Mouse (Mus musculus): Measurements from ENCODE around the gene Vtn. TPM values are rescaled to one million over a fixed set of nuclear protein-coding genes. Genes with fewer than 3 reads are reported as not detected.

The Vtn gene
- polyA plus RNA-seq, 1 experiment from 2014 or later: 297 TPM

DNA sequence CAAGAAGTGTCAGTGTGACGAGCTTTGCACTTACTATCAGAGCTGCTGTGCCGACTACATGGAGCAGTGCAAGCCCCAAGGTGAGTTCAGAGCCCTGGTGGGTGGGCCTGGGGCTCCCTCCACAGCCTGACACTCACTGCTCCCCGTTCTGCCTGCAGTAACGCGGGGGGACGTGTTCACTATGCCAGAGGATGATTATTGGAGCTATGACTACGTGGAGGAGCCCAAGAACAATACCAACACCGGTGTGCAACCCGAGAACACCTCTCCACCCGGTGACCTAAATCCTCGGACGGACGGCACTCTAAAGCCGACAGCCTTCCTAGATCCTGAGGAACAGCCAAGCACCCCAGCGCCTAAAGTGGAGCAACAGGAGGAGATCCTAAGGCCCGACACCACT is 652 bp downstream of the Vtn start:
- H3K4me1 ChIP-seq (replicated peaks): peaks cover 28% of the 10 kb centered on the region
- H3K4me2 ChIP-seq: peak overlapping the region; percentile 75
- H3K27ac ChIP-seq: peak overlapping the region; percentile 77
- no peaks in the 10 kb centered on the region for H3K9me3 ChIP-seq (replicated peaks)
- peaks cover 76% of the 10 kb centered on the region for H3K27me3 ChIP-seq
- 37% methylated on average over 16 of the region's 16 CpGs for WGBS (ENCODE audit: insufficient replicate concordance)
- no peak for ATAC-seq (ENCODE audit: low read depth)
- no peaks in the 10 kb centered on the region for H3K36me3 ChIP-seq
- peak overlapping the region; percentile 52 for H3K4me3 ChIP-seq (replicated peaks)
- DNase-seq: no peak
- H3K9ac ChIP-seq: peak overlapping the region; percentile 63

DNA sequence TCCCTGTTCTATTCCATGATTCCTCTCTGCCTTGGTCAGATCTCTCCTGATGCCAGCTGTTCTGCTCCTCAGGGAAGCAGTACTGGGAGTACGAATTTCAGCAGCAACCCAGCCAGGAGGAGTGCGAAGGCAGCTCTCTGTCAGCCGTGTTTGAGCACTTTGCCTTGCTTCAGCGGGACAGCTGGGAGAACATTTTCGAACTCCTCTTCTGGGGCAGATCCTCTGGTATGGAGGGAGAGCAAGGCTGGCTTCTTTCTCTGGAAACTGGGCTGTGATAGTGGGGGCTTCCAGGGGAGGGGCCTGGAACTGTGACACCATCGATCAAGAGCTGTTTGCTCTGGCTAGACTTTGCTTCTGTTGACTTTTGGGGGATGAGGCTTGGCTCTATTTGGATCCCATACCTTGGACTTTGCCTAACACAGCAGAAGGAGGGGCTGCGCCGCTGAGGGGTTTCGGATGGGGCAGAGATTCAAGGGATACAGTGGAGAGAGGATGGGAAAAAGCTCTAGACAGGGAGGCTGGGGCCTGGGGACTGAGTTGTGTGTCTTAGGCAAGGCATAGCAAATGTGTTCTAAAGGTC is 1.8 kb downstream of the Vtn start:
- H3K9ac ChIP-seq: peak overlapping the region; percentile 63

GRCm38 (mm10) chr11:78501529-78501928 is 2.6 kb downstream of the Vtn start:
- 0 out of 2 replicates have a peak overlapping the region, but pooled peaks have one; percentile 23 for H3K27ac ChIP-seq
- ATAC-seq (ENCODE audit: low read depth) (no peak), DNase-seq (no peak)
- H3K9me3 ChIP-seq (replicated peaks): no peaks in the 10 kb centered on the region
- H3K4me2 ChIP-seq: peak overlapping the region; percentile 40
- H3K9ac ChIP-seq: no peak overlapping the region
- H3K36me3 ChIP-seq: peaks cover 11% of the 10 kb centered on the region
- H3K27me3 ChIP-seq: peaks cover 57% of the 10 kb centered on the region
- 65% methylated on average over 20 of the region's 20 CpGs for WGBS (ENCODE audit: insufficient replicate concordance)
- 0 out of 2 replicates have a peak overlapping the region, but pooled peaks have one; percentile 6 for H3K4me3 ChIP-seq (replicated peaks)
- H3K4me1 ChIP-seq (replicated peaks): peaks cover 28% of the 10 kb centered on the region

More for the DNA sequence above, 1.8 kb downstream of the Vtn start:
- H3K4me3 ChIP-seq (replicated peaks): peak overlapping the region; percentile 52
- peak overlapping the region; percentile 77 for H3K27ac ChIP-seq
- 56% methylated on average over 9 of the region's 9 CpGs for WGBS (ENCODE audit: insufficient replicate concordance)
- 0 out of 2 replicates have a peak, but pooled peaks cover 3% of the 10 kb centered on the region for H3K36me3 ChIP-seq
- H3K9me3 ChIP-seq (replicated peaks): no peaks in the 10 kb centered on the region
- H3K4me1 ChIP-seq (replicated peaks): peaks cover 28% of the 10 kb centered on the region
- DNase-seq (no peak), ATAC-seq (ENCODE audit: low read depth) (peak; percentile 57)
- peaks cover 65% of the 10 kb centered on the region for H3K27me3 ChIP-seq
- peak overlapping the region; percentile 75 for H3K4me2 ChIP-seq

GRCm38 (mm10) chr11:78502909-78503650 is 4.2 kb downstream of the Vtn start, which contains the start of gene Sebox:
TSS of gene Sebox (plus strand) at chr11:78503447.
- DNase-seq (no peak), ATAC-seq (ENCODE audit: low read depth) (no peak)
- Histone ChIP-seq H3K27ac (no peak within 1 kb of the TSS), H3K36me3 (peaks cover 25% of the 10 kb centered on the region), H3K4me2 (no peak within 1 kb of the TSS), H3K9ac (no peak within 1 kb of the TSS), H3K27me3 (peaks cover 41% of the 10 kb centered on the region), H3K4me1 (replicated peaks) (peaks cover 13% of the 10 kb centered on the region), H3K9me3 (replicated peaks) (no peaks in the 10 kb centered on the region), H3K4me3 (replicated peaks) (no peak within 1 kb of the TSS)
- WGBS (ENCODE audit: insufficient replicate concordance): 63% methylated on average over 7 of the region's 7 CpGs

DNA sequence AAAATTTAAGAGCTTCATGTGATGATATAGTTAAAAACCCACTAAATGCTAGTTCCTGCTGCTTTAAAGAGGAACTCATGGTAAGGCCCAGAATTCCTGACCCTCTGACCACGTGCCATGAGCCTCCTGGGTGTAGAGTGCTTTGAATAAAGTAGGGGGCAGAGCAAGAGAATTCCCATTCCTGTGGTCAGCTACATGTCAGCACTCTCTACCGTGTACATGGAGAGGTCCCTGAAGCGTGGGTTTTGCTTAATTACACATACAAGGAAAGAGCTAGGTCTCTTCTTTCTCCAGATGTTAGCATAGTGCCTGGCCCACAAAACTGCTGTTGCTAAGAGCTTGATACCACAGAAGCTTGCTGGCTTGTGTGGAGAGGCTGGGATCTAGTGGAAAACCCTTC is 6.5 kb downstream of the Vtn start:
- Histone ChIP-seq H3K36me3 (peaks cover 45% of the 10 kb centered on the region), H3K4me3 (replicated peaks) (no peak overlapping the region), H3K9ac (no peak overlapping the region), H3K9me3 (replicated peaks) (no peaks in the 10 kb centered on the region), H3K27me3 (peaks cover 18% of the 10 kb centered on the region), H3K27ac (no peak overlapping the region), H3K4me2 (no peak overlapping the region), H3K4me1 (replicated peaks) (peaks cover 9% of the 10 kb centered on the region)
- 69% methylated on average over 3 of the region's 3 CpGs for WGBS (ENCODE audit: insufficient replicate concordance)
- ATAC-seq (ENCODE audit: low read depth) (no peak), DNase-seq (no peak)

- Histone ChIP-seq H3K9me3 (replicated peaks) (no peaks in the 10 kb centered on the region), H3K4me2 (no peak overlapping the region), H3K4me1 (replicated peaks) (peaks cover 30% of the 10 kb centered on the region), H3K27ac (no peak overlapping the region), H3K9ac (no peak overlapping the region), H3K4me3 (replicated peaks) (no peak overlapping the region), H3K27me3 (no peaks in the 10 kb centered on the region), H3K36me3 (peaks cover 48% of the 10 kb centered on the region)
- no peak for DNase-seq
- ATAC-seq (ENCODE audit: low read depth): no peak
- 68% methylated on average over 5 of the region's 5 CpGs for WGBS (ENCODE audit: insufficient replicate concordance)
Observed at GRCm38 (mm10) chr11:78509148-78509547, 10.3 kb downstream of the Vtn start.

DNA sequence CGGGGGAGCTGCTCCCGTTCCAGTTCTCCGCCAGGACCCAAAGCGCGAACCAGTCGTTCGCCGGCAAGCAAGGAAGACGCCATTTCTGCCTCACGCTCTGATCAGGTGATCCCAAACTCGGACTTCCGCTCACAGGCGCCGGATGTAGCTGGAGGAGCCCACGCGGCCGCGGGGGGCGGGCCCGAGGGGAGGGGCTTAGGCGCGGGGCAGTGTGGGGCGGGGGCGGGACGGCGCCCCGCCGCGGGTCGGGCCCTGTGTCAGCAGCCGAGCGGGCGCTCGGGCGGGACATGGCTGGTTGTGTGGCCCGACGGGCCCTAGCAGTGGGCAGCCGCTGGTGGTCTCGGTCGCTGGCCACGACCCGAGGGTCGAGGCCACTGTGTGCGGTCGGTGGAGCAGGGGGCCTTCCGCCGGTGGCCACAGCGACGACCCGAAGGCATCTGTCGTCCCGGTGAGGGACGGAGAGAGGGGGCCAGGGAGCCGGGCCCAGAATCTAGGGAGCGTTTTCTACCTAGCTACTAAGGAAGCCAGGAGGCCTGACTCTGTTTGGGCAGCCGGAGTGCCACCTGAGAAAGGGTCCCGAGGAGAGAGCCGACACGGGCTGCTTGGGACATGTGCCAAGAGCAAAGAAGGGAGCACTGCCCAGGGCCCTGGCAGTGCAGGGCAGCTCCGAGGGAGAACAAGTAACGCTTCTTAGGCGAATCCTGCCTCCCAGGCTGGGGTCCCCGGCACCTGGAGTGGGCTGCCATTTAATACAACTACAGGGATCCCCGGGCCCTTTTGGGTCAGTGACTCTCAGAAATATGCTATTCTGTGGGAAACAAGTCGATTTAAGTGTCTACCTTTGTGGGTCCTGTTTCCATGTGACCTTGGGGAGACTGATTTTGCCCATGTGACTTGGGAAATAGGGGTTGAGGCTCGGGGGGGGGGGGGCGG is 13.4 kb downstream of the Vtn start, which contains the start of the genes Tmem199 and Poldip2:
Gene Tmem199, minus strand, starts transcription at position 148 of the 933 bp plus-strand sequence.
Gene Poldip2, plus strand, starts transcription at position 169 of the 933 bp plus-strand sequence.
- Histone ChIP-seq H3K27ac (peak within 1 kb of the TSS; percentile 82), H3K4me3 (replicated peaks) (peak within 1 kb of the TSS; percentile 86), H3K4me2 (peak within 1 kb of the TSS; percentile 94), H3K9ac (peak within 1 kb of the TSS; percentile 94), H3K36me3 (peaks cover 58% of the 10 kb centered on the region), H3K27me3 (no peaks in the 10 kb centered on the region), H3K9me3 (replicated peaks) (no peaks in the 10 kb centered on the region), H3K4me1 (replicated peaks) (peaks cover 30% of the 10 kb centered on the region)
- peak; percentile 94 for ATAC-seq (ENCODE audit: low read depth)
- peak; percentile 80 for DNase-seq
- under 1% methylated on average over 66 of the region's 67 CpGs for whole genome bisulfite sequencing (ENCODE audit: insufficient replicate concordance)

- Histone ChIP-seq H3K27ac (no peak overlapping the region), H3K4me2 (peak overlapping the region; percentile 94), H3K9ac (peak overlapping the region; percentile 94), H3K36me3 (peaks cover 58% of the 10 kb centered on the region), H3K4me3 (replicated peaks) (peak overlapping the region; percentile 86), H3K27me3 (no peaks in the 10 kb centered on the region), H3K4me1 (replicated peaks) (peaks cover 30% of the 10 kb centered on the region), H3K9me3 (replicated peaks) (no peaks in the 10 kb centered on the region)
- DNase-seq (no peak), ATAC-seq (ENCODE audit: low read depth) (no peak)
- WGBS (ENCODE audit: insufficient replicate concordance): 54% methylated on average over 3 of the region's 3 CpGs
Observed at GRCm38 (mm10) chr11:78513106-78513790, 14.4 kb downstream of the Vtn start.

DNA sequence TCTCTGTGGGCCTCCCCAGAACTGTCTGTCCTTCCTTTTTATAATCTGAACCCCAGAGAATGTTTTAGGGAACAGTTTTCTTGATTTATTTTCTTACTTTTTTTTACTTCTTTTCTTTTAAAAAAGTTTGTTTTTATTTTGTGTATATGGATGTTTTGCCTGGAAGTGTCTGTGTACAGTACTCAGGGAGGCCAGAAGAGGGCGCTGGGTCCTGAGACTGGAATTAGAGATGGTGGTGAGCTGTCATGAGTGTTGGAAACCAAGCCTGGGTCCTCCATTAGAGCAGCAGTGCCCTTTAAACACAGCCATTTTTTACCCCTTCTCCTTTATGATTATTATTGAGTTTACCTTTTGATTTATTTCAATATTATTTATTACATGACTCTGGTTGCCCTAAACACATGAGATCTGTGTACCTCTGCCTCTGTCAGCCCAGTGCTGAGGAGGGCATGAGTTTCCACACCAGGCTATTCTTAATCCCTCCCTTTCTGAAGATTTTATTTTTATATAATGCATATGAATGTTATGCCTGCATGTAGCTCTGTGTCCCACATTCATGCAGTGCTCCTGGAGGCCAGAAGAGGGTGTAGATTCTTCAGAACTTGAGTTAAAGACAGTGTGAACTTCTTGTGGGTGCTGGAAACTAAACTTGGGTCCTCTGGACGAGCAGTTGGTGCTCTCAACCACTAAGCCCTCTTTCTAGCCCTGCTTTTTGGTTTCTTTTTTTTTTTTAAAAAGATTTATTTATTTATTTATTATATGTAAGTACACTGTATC is 16.8 kb downstream of the Vtn start:
- Histone ChIP-seq H3K9ac (no peak overlapping the region), H3K9me3 (replicated peaks) (no peaks in the 10 kb centered on the region), H3K36me3 (peaks cover 64% of the 10 kb centered on the region), H3K27ac (no peak overlapping the region), H3K27me3 (no peaks in the 10 kb centered on the region), H3K4me1 (replicated peaks) (peaks cover 27% of the 10 kb centered on the region), H3K4me3 (replicated peaks) (no peak overlapping the region), H3K4me2 (no peak overlapping the region)
- 44% methylated on average over 2 of the region's 2 CpGs for WGBS (ENCODE audit: insufficient replicate concordance)
- ATAC-seq (ENCODE audit: low read depth) (no peak), DNase-seq (no peak)

DNA sequence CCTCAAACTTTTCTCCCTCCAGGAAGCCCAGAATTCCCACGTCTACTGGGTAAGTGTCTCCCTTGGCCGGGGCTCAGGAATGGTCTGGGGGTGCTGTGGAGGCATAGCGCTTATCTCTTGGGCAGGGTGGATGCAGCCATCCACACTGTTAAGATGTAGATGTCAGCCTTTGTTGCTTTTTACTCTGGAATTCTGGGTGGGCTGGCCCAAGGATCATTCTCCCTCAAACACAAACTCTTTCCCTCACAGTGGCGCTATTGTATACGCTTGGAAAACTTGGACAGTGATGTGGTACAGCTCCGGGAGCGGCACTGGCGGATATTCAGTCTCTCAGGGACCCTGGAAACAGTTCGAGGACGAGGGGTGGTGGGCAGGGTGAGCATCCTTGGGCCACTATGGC is 20.0 kb downstream of the Vtn start:
- no peak overlapping the region for H3K4me2 ChIP-seq
- ATAC-seq (ENCODE audit: low read depth) (no peak), DNase-seq (no peak)
- H3K27me3 ChIP-seq: no peaks in the 10 kb centered on the region
- H3K4me3 ChIP-seq (replicated peaks): no peak overlapping the region
- peaks cover 1% of the 10 kb centered on the region; the same call in 1 of the 2 replicates for H3K4me1 ChIP-seq (replicated peaks)
- no peak overlapping the region for H3K27ac ChIP-seq
- H3K9ac ChIP-seq: no peak overlapping the region
- no peaks in the 10 kb centered on the region for H3K9me3 ChIP-seq (replicated peaks)
- H3K36me3 ChIP-seq: peaks cover 95% of the 10 kb centered on the region
- 86% methylated on average over 10 of the region's 10 CpGs for WGBS (ENCODE audit: insufficient replicate concordance)
